Mouse (Mus musculus): ENCODE data around the gene Ttll7.

Ttll7 gene

GRCm38 (mm10) chr3:146851966-146852891 lies at the start of gene Ttll7:
Gene Ttll7, plus strand, starts transcription at chr3:146852367.
- DNase-seq (ENCODE audit: low spot score) = peak; percentile 72

GRCm38 (mm10) chr3:146812041-146812878 lies 39.9 kb upstream of the Ttll7 start:
- no peak for DNase-seq (ENCODE audit: low spot score)

- peak; percentile 91 for DNase-seq (ENCODE audit: low spot score)
Observed at GRCm38 (mm10) chr3:146812901-146813393, 39.2 kb upstream of the Ttll7 start, which contains the start of gene Prkacb. Gene Prkacb, minus strand, starts transcription at chr3:146812990.

- DNase-seq (ENCODE audit: low spot score) = no peak
Observed at GRCm38 (mm10) chr3:146813624-146814023, 38.5 kb upstream of the Ttll7 start.

GRCm38 (mm10) chr3:146820718-146821117 lies 31.4 kb upstream of the Ttll7 start:
- no peak for DNase-seq (ENCODE audit: low spot score)

GRCm38 (mm10) chr3:146842766-146843165 lies 9.4 kb upstream of the Ttll7 start:
- no peak for DNase-seq (ENCODE audit: low spot score)

GRCm38 (mm10) chr3:146843470-146843869 lies 8.7 kb upstream of the Ttll7 start:
- DNase-seq (ENCODE audit: low spot score) = no peak

- no peak for DNase-seq (ENCODE audit: low spot score)
Observed at GRCm38 (mm10) chr3:146846237-146846636, 5.9 kb upstream of the Ttll7 start.

- DNase-seq (ENCODE audit: low spot score) = no peak
Observed at GRCm38 (mm10) chr3:146848112-146848511, 4.1 kb upstream of the Ttll7 start.

GRCm38 (mm10) chr3:146849360-146849759 lies 2.8 kb upstream of the Ttll7 start:
- no peak for DNase-seq (ENCODE audit: low spot score)

- no peak for DNase-seq (ENCODE audit: low spot score)
Observed at GRCm38 (mm10) chr3:146854473-146855087, 2.4 kb downstream of the Ttll7 start.

GRCm38 (mm10) chr3:146857373-146857772 lies 5.2 kb downstream of the Ttll7 start:
- no peak for DNase-seq (ENCODE audit: low spot score)

- DNase-seq (ENCODE audit: low spot score) = no peak
Observed at GRCm38 (mm10) chr3:146860308-146860707, 8.1 kb downstream of the Ttll7 start.

- DNase-seq (ENCODE audit: low spot score) = no peak
Observed at GRCm38 (mm10) chr3:146866563-146866962, 14.4 kb downstream of the Ttll7 start.

- DNase-seq (ENCODE audit: low spot score) = no peak
Observed at GRCm38 (mm10) chr3:146871954-146872353, 19.8 kb downstream of the Ttll7 start.

GRCm38 (mm10) chr3:146875929-146876328 lies 23.8 kb downstream of the Ttll7 start:
- DNase-seq (ENCODE audit: low spot score) = no peak

GRCm38 (mm10) chr3:146893931-146894330 lies 41.8 kb downstream of the Ttll7 start:
- no peak for DNase-seq (ENCODE audit: low spot score)

- no peak for DNase-seq (ENCODE audit: low spot score)
Observed at GRCm38 (mm10) chr3:146896581-146896980, 44.4 kb downstream of the Ttll7 start.

- DNase-seq (ENCODE audit: low spot score) = no peak
Observed at GRCm38 (mm10) chr3:146900094-146900493, 47.9 kb downstream of the Ttll7 start.

GRCm38 (mm10) chr3:146901729-146902128 lies 49.6 kb downstream of the Ttll7 start:
- no peak for DNase-seq (ENCODE audit: low spot score)

- no peak for DNase-seq (ENCODE audit: low spot score)
Observed at GRCm38 (mm10) chr3:146905606-146906005, 53.4 kb downstream of the Ttll7 start.

- DNase-seq (ENCODE audit: low spot score) = no peak
Observed at GRCm38 (mm10) chr3:146908922-146909321, 56.8 kb downstream of the Ttll7 start.

Measured in testis, postnatal 14 days (tissue).